Mouse (Mus musculus) kidney, adult 2 months (tissue): ENCODE measurements around the gene Armc5.

Experiments used
- CTCF ChIP-seq: fragments of 200-500 bp; conservative IDR thresholded peaks from 2 replicates; pipeline ENCODE4 v1.5.1; 2011; ENCODE audit warnings: low read depth, mild to moderate bottlenecking, control low read depth, low read length, moderate library complexity, mixed read lengths; ENCODE audit not compliant: insufficient read depth, insufficient read length
- POLR2A ChIP-seq: fragments of 200-500 bp; IDR thresholded peaks from one replicate; pipeline ENCODE4 v1.6.1; 2011; ENCODE audit warnings: low read depth, low read length, control low read depth

GRCm38 (mm10) chr7:128208187-128208586 is 29.0 kb upstream of the Armc5 start:
- peak; percentile 86 for TF ChIP-seq CTCF
- no peak for TF ChIP-seq POLR2A
